Mouse (Mus musculus): ENCODE results near the gene Bpifa5.

- no peak for TF ChIP-seq CTCF (IDR thresholded peaks at IDR 0.05; ENCODE audit: low read depth)
- no peak for TF ChIP-seq EP300 (IDR thresholded peaks at IDR 0.05; ENCODE audit: low read depth)
Measured at GRCm38 (mm10) chr2:154117381-154117780, 45.0 kb upstream of the Bpifa5 start.
